Mouse (Mus musculus) thymus, adult 2 months (tissue): ENCODE measurements around the gene Pank4.

ENCODE experiments used
- CTCF ChIP-seq: fragments of 200-500 bp; IDR thresholded peaks from 2 replicates; pipeline ENCODE4 v1.5.1; 2012; ENCODE audit warnings: mild to moderate bottlenecking, control low read depth, low read length, moderate library complexity, borderline replicate concordance; ENCODE audit not compliant: control insufficient read depth, poor library complexity, insufficient read depth; ENCODE audit errors: extremely low read depth
- POLR2A ChIP-seq: fragments of 200-500 bp; IDR thresholded peaks from 2 replicates; pipeline ENCODE4 v1.6.1; 2012; ENCODE audit warnings: mild to moderate bottlenecking, low read length, control low read depth, moderate library complexity; ENCODE audit not compliant: control insufficient read depth, poor library complexity, insufficient read depth; ENCODE audit errors: extremely low read depth

DNA sequence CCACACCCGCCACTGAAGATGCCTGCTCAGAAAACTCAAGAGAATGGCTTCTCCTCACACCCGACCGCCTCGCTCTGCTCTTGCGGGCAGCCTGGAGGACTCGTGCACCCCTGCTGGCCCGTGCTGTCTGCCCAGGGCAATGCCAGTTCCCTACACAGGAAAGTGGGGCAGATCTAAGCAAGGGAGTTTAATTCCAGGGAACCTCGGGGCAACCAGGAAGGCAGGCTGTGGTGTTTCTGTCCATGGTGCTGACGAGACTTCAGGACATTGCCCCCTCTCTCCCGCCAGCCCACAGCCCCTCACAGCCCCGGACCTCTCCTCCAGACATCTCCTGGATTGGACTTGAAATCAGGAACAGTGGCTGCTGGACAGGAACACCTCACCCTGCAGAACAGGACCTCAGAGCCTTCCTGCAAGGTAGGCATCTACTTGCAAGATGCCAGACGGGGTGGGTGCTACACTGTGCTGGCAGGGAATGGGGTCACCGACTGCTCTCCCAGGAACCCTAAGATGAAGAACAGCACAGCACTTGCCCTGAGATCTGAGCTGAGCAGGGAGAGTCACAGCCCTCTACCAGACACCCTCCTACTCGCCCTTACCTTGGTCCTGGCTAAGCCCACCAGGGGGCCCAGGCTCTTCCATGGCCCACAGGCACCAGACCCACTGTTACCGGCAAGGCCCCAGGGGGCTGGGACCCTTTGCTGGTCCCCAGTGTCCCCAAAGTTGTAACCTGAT lies 54.8 kb downstream of the Pank4 start:
- TF ChIP-seq POLR2A (no peak), CTCF (no peak)
